Mouse (Mus musculus) forebrain, embryonic 14.5 days (tissue): Measurements from ENCODE around the gene Nlgn2. TPM values are rescaled to one million over a fixed set of nuclear protein-coding genes. Genes with fewer than 3 reads are reported as not detected.

Experiments
- ATAC-seq: fragments of 200-750 bp; cut with Nextera tagmentation; 2 replicates; pipeline ENCODE4 v1.8.0; 2017; ENCODE audit warnings: mild to moderate bottlenecking, moderate library complexity
- DNase-seq: peaks from one replicate; pipeline ENCODE4 v3.0.0-alpha.2; 2015; ENCODE audit warnings: low spot score
- H3K27ac ChIP-seq: fragments of 300-500 bp; sonication (generic); 2 replicates; pipeline ENCODE4 v1.5.1; 2014; ENCODE audit warnings: low read depth, mild to moderate bottlenecking, control low read depth, low read length, moderate library complexity
- H3K27me3 ChIP-seq: fragments of 300-500 bp; sonication (generic); replicated peaks from 2 replicates; pipeline ENCODE4 v1.6.1; 2014; ENCODE audit warnings: low read length, control low read depth, mixed read lengths; ENCODE audit not compliant: control insufficient read depth, insufficient read depth
- H3K36me3 ChIP-seq: fragments of 300-500 bp; sonication (generic); 2 replicates; pipeline ENCODE4 v1.6.1; 2014; ENCODE audit warnings: low read length, control low read depth; ENCODE audit not compliant: control insufficient read depth, insufficient read depth
- H3K4me1 ChIP-seq: fragments of 300-500 bp; sonication (generic); 2 replicates; pipeline ENCODE4 v1.6.1; 2014; ENCODE audit warnings: antibody characterized with exemption, low read length, control low read depth; ENCODE audit not compliant: control insufficient read depth, insufficient read depth
- H3K4me2 ChIP-seq: fragments of 300-500 bp; sonication (generic); 2 replicates; pipeline ENCODE4 v1.6.1; 2014; ENCODE audit warnings: mild to moderate bottlenecking, control low read depth, low read length
- H3K4me3 ChIP-seq: fragments of 300-500 bp; sonication (generic); 2 replicates; pipeline ENCODE4 v1.5.1; 2014; ENCODE audit warnings: low read depth, low read length, control low read depth
- H3K9ac ChIP-seq: fragments of 300-500 bp; sonication (generic); 2 replicates; pipeline ENCODE4 v1.6.1; 2014; ENCODE audit warnings: mild to moderate bottlenecking, low read length, control low read depth, moderate library complexity
- H3K9me3 ChIP-seq: fragments of 300-500 bp; sonication (generic); replicated peaks from 2 replicates; pipeline ENCODE4 v1.6.1; 2016; ENCODE audit warnings: low read length, control low read depth, mixed read lengths; ENCODE audit not compliant: control insufficient read depth
- WGBS: fragments of 180-500 bp; shearing (Covaris S2); extraction: QIAGEN DNeasy Blood & Tissue Kit; methylation state at CpG from one replicate; pipeline ENCODE4 v1.1.7; 2014; 5-methylcytosine and 5-hydroxymethylcytosine counted together
- polyA plus RNA-seq: library from polyadenylated mRNA; unstranded; fragments of >200 nt; fragmentation: Nextera tagmentation; extraction: Ambion mirVana; gene quantifications from 2 replicates; pipeline ENCODE4 v1.2.1, GENCODE M21; 2014

The Nlgn2 gene
- polyA plus RNA-seq, 1 experiment from 2014 or later, result 15.7 TPM

- peaks cover 5% of the 10 kb centered on the region; the same call in 1 of the 2 replicates for H3K27me3 ChIP-seq
- H3K4me1 ChIP-seq, result peaks cover 27% of the 10 kb centered on the region
- H3K27ac ChIP-seq, result no peak overlapping the region; the same call in 1 of the 2 replicates
- 80% methylated on average over 7 of the region's 7 CpGs for WGBS
- no peak overlapping the region for H3K9ac ChIP-seq
- H3K4me2 ChIP-seq, result no peak overlapping the region
- ATAC-seq (no peak), DNase-seq (no peak)
- no peaks in the 10 kb centered on the region for H3K36me3 ChIP-seq
- H3K4me3 ChIP-seq, result no peak overlapping the region
- no peaks in the 10 kb centered on the region for H3K9me3 ChIP-seq
These were observed 39.7 kb downstream of the Nlgn2 start for GRCm38 (mm10) chr11:69797924-69798323.

- Histone ChIP-seq H3K9me3 (no peaks in the 10 kb centered on the region), H3K4me3 (peak overlapping the region; percentile 37), H3K27me3 (no peaks in the 10 kb centered on the region; the same call in 1 of the 2 replicates), H3K4me2 (peak overlapping the region; percentile 75), H3K36me3 (no peaks in the 10 kb centered on the region), H3K4me1 (peaks cover 17% of the 10 kb centered on the region), H3K9ac (peak overlapping the region; percentile 52; the same call in 1 of the 2 replicates), H3K27ac (no peak overlapping the region)
- ATAC-seq (no peak), DNase-seq (no peak)
- 2% methylated on average over 13 of the region's 13 CpGs for WGBS
These were observed 41.6 kb downstream of the Nlgn2 start for GRCm38 (mm10) chr11:69795983-69796435.

- no peak within 1 kb of the TSS for H3K27ac ChIP-seq
- H3K4me2 ChIP-seq, result peak within 1 kb of the TSS; percentile 75
- no peaks in the 10 kb centered on the region for H3K9me3 ChIP-seq
- no peaks in the 10 kb centered on the region; the same call in 1 of the 2 replicates for H3K27me3 ChIP-seq
- H3K36me3 ChIP-seq, result no peaks in the 10 kb centered on the region
- H3K9ac ChIP-seq, result peak within 1 kb of the TSS; percentile 52
- peak within 1 kb of the TSS; percentile 37 for H3K4me3 ChIP-seq
- ATAC-seq (peak; percentile 93), DNase-seq (peak; percentile 96)
- 3% methylated on average over 52 of the region's 52 CpGs for WGBS
- H3K4me1 ChIP-seq, result peaks cover 15% of the 10 kb centered on the region
These were observed 42.2 kb downstream of the Nlgn2 start, which contains the start of gene Chrnb1 for GRCm38 (mm10) chr11:69795168-69795982. Gene Chrnb1 (minus strand): TSS chr11:69795943.

GRCm38 (mm10) chr11:69793429-69793828 is 44.2 kb downstream of the Nlgn2 start:
- Histone ChIP-seq H3K9ac (no peak overlapping the region), H3K27me3 (no peaks in the 10 kb centered on the region; the same call in 1 of the 2 replicates), H3K36me3 (no peaks in the 10 kb centered on the region), H3K4me1 (no peaks in the 10 kb centered on the region), H3K4me2 (no peak overlapping the region), H3K4me3 (no peak overlapping the region), H3K27ac (no peak overlapping the region), H3K9me3 (no peaks in the 10 kb centered on the region)
- ATAC-seq (no peak), DNase-seq (no peak)
- WGBS, result 56% methylated on average over 5 of the region's 5 CpGs

GRCm38 (mm10) chr11:69791420-69791819 is 46.2 kb downstream of the Nlgn2 start:
- no peak for DNase-seq
- no peaks in the 10 kb centered on the region for H3K36me3 ChIP-seq
- H3K9me3 ChIP-seq, result no peaks in the 10 kb centered on the region
- no peak for ATAC-seq
- no peaks in the 10 kb centered on the region for H3K27me3 ChIP-seq
- no peak overlapping the region for H3K9ac ChIP-seq
- no peaks in the 10 kb centered on the region for H3K4me1 ChIP-seq
- WGBS, result 76% methylated on average over 5 of the region's 5 CpGs
- H3K4me3 ChIP-seq, result no peak overlapping the region
- H3K27ac ChIP-seq, result no peak overlapping the region
- H3K4me2 ChIP-seq, result no peak overlapping the region

GRCm38 (mm10) chr11:69789431-69789830 is 48.2 kb downstream of the Nlgn2 start:
- Histone ChIP-seq H3K9ac (no peak overlapping the region), H3K9me3 (no peaks in the 10 kb centered on the region), H3K4me1 (no peaks in the 10 kb centered on the region), H3K4me2 (no peak overlapping the region), H3K27ac (no peak overlapping the region), H3K36me3 (no peaks in the 10 kb centered on the region), H3K27me3 (no peaks in the 10 kb centered on the region), H3K4me3 (no peak overlapping the region)
- 74% methylated on average over 5 of the region's 5 CpGs for WGBS
- no peak for ATAC-seq
- no peak for DNase-seq

GRCm38 (mm10) chr11:69787306-69787705 is 50.3 kb downstream of the Nlgn2 start:
- no peak overlapping the region for H3K9ac ChIP-seq
- H3K36me3 ChIP-seq, result no peaks in the 10 kb centered on the region
- no peak overlapping the region for H3K4me3 ChIP-seq
- DNase-seq (no peak), ATAC-seq (no peak)
- no peaks in the 10 kb centered on the region for H3K27me3 ChIP-seq
- no peak overlapping the region for H3K27ac ChIP-seq
- H3K9me3 ChIP-seq, result no peaks in the 10 kb centered on the region
- 88% methylated on average over 5 of the region's 5 CpGs for WGBS
- H3K4me1 ChIP-seq, result no peaks in the 10 kb centered on the region
- H3K4me2 ChIP-seq, result no peak overlapping the region

GRCm38 (mm10) chr11:69784793-69785272 is 52.8 kb downstream of the Nlgn2 start:
- no peaks in the 10 kb centered on the region for H3K36me3 ChIP-seq
- H3K27me3 ChIP-seq, result no peaks in the 10 kb centered on the region
- H3K4me3 ChIP-seq, result no peak overlapping the region
- H3K27ac ChIP-seq, result no peak overlapping the region
- WGBS, result 54% methylated on average over 15 of the region's 15 CpGs
- H3K9ac ChIP-seq, result no peak overlapping the region
- no peak for ATAC-seq
- H3K4me2 ChIP-seq, result no peak overlapping the region
- H3K4me1 ChIP-seq, result no peaks in the 10 kb centered on the region
- H3K9me3 ChIP-seq, result no peaks in the 10 kb centered on the region
- no peak for DNase-seq

GRCm38 (mm10) chr11:69781828-69782227 is 55.8 kb downstream of the Nlgn2 start:
- no peak overlapping the region for H3K4me3 ChIP-seq
- H3K27me3 ChIP-seq, result no peaks in the 10 kb centered on the region
- ATAC-seq (no peak), DNase-seq (no peak)
- no peak overlapping the region for H3K4me2 ChIP-seq
- 38% methylated on average over 4 of the region's 4 CpGs for WGBS
- H3K27ac ChIP-seq, result no peak overlapping the region
- H3K9ac ChIP-seq, result no peak overlapping the region
- H3K4me1 ChIP-seq, result no peaks in the 10 kb centered on the region
- no peaks in the 10 kb centered on the region for H3K36me3 ChIP-seq
- no peaks in the 10 kb centered on the region for H3K9me3 ChIP-seq
